Mouse (Mus musculus) lung, adult 2 months (tissue): ENCODE results near the gene Taf7l.

ENCODE experiments used
- CTCF ChIP-seq: fragments of 200-500 bp; IDR thresholded peaks from 2 replicates; pipeline ENCODE4 v1.5.1; 2011; ENCODE audit warnings: mild to moderate bottlenecking, low read length, control low read depth; ENCODE audit not compliant: insufficient read depth
- POLR2A ChIP-seq: fragments of 200-500 bp; IDR thresholded peaks from 2 replicates; pipeline ENCODE4 v1.6.1; 2011; ENCODE audit warnings: low read depth, mild to moderate bottlenecking, control low read depth, low read length, borderline replicate concordance; ENCODE audit errors: extremely low read depth

DNA sequence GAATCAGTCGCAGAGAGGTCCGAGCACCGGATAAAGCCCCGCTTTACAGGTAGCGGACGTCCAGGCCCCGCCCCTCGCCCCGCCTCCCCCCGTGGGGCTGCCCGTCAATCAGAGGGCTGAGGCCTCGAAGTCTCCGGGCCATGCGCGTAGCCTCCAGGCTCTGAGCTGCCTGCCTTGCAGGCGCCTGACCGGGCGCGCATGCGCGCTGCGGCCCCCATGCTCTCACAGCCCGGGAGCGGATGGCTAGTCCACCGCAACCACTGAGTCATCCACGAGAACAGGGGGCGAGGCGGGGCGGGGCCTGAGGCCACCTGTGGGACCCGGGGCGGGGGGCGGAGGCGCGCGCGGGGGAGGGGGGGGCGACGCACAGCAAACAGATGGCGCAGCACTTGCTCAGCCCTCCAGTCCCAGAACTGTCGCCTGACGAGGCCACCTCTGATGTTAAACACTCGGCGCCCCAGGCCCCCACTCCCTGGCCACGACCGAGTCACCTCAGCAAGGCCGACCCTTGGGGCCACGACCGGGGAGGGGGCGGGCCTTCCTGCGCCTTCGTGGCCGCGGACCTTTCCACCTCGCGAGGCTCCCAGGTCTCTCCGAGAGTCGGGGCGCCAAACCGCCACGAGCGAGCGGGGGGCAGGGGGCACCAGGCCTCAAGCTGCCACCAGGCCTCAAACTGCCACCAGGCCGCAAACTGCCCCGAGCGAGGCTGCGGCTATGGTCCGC, 1.1 kb downstream of the Taf7l start:
- TF ChIP-seq POLR2A (no peak), CTCF (no peak)
